Mouse (Mus musculus) liver, embryonic 12.5 days (tissue): ENCODE results near the gene Gm20831. TPM values are rescaled to one million over a fixed set of nuclear protein-coding genes. Genes with fewer than 3 reads are reported as not detected.
"Not testable (repeated sequence)": the region's sequence is repeated elsewhere in the genome, so short reads cannot be mapped to it uniquely, and the experiment has no call there.

Experiments used
- ATAC-seq: fragments of 200-750 bp; cut with Nextera tagmentation; 2 replicates; pipeline ENCODE4 v1.8.0; 2017; ENCODE audit warnings: moderate number of reproducible peaks, mild to moderate bottlenecking, moderate library complexity
- H3K27ac ChIP-seq: fragments of 300-500 bp; sonication (generic); 2 replicates; pipeline ENCODE4 v1.5.1; 2016; ENCODE audit warnings: mild to moderate bottlenecking
- H3K27me3 ChIP-seq: fragments of 300-500 bp; sonication (generic); replicated peaks from 2 replicates; pipeline ENCODE4 v1.6.1; 2016; ENCODE audit warnings: mild to moderate bottlenecking, moderate library complexity
- H3K36me3 ChIP-seq: fragments of 300-500 bp; sonication (generic); 2 replicates; pipeline ENCODE4 v1.6.1; 2016; ENCODE audit warnings: mild to moderate bottlenecking, moderate library complexity
- H3K4me1 ChIP-seq: fragments of 300-500 bp; sonication (generic); 2 replicates; pipeline ENCODE4 v1.6.1; 2016
- H3K4me2 ChIP-seq: fragments of 300-500 bp; sonication (generic); 2 replicates; pipeline ENCODE4 v1.6.1; 2016; ENCODE audit warnings: mild to moderate bottlenecking, moderate library complexity
- H3K4me3 ChIP-seq: fragments of 300-500 bp; sonication (generic); 2 replicates; pipeline ENCODE4 v1.5.1; 2016; ENCODE audit warnings: mild to moderate bottlenecking, moderate library complexity
- H3K9ac ChIP-seq: fragments of 300-500 bp; sonication (generic); 2 replicates; pipeline ENCODE4 v1.6.1; 2016; ENCODE audit warnings: mild to moderate bottlenecking, moderate library complexity
- H3K9me3 ChIP-seq: fragments of 300-500 bp; sonication (generic); replicated peaks from 2 replicates; pipeline ENCODE4 v1.6.1; 2016; ENCODE audit warnings: mild to moderate bottlenecking, moderate library complexity
- WGBS: fragments of 180-500 bp; shearing (Covaris S2); methylation state at CpG from one replicate; pipeline ENCODE4 v1.1.7; 2016; ENCODE audit not compliant: insufficient replicate concordance; 5-methylcytosine and 5-hydroxymethylcytosine counted together
- polyA plus RNA-seq: library from polyadenylated mRNA; unstranded; fragments of >200 nt; fragmentation: Nextera tagmentation; extraction: Ambion mirVana; gene quantifications from 2 replicates; pipeline ENCODE4 v1.2.1, GENCODE M21; 2016

Gm20831 gene
- not detected in 2 replicates for polyA plus RNA-seq

DNA sequence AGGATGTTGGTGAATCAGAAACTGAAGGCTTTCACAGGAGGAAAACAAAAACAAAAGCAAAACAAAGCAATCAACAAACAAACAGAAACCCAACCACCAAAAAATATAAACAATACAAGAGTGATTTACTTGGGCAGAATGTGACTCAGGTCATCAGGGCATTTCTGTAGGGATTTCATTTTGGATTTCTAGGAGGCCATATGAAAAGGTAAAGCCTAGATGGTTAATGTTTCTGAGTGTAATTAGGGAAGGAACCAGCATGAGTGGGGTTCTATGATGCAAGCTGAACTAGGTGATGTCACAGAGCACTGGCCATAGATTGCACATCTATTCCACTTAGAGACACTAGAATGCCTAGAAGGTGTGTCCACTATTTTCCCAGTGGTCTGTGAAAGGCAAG, at the start of gene Gm20831, which contains the start of gene Gm20772:
Gm20831 (plus strand) TSS at position 301 of the 400 bp plus-strand sequence.
Gm20772 (plus strand) TSS at position 301 of the 400 bp plus-strand sequence.
- not testable (repeated sequence) for H3K9me3 ChIP-seq, ATAC-seq, H3K4me2 ChIP-seq, H3K27me3 ChIP-seq, H3K4me1 ChIP-seq, H3K4me3 ChIP-seq, H3K27ac ChIP-seq, H3K36me3 ChIP-seq, H3K9ac ChIP-seq

- H3K9ac ChIP-seq, ATAC-seq, H3K27me3 ChIP-seq, H3K4me1 ChIP-seq, H3K27ac ChIP-seq, H3K9me3 ChIP-seq, H3K4me2 ChIP-seq, H3K36me3 ChIP-seq, H3K4me3 ChIP-seq: not testable (repeated sequence)
- WGBS = no CpG with 5 or more reads among the region's 3 CpGs
These were observed 28.4 kb upstream of the Gm20831 start, which contains the start of gene Gm21904 for GRCm38 (mm10) chrY:17846166-17846565. Gm21904 (minus strand) TSS chrY:17846266.

DNA sequence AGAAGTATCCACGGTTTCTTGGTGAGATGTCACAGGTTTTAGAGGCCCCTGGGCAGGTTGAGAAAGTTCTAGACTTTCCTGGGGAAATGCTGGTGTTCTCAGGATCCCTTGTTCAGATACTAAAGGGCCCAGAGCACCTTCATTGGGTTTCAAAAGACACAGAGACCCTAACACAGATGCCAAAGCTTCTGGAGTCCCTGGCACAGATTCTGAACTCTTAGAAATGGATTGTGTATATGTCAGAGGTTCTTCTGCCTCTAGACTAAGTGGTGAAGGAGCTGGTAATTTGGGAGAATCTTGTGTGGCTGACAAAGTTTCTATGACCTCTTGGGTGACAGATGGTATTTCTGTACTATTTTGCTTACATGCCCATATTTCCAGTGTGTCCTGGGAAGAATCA, 62.7 kb downstream of the Gm20831 start, which contains the start of gene Srsy:
Srsy (minus strand) TSS at position 101 of the 400 bp plus-strand sequence.
- not testable (repeated sequence) for H3K4me3 ChIP-seq, H3K27me3 ChIP-seq, H3K9me3 ChIP-seq, H3K36me3 ChIP-seq, H3K27ac ChIP-seq, H3K9ac ChIP-seq, H3K4me2 ChIP-seq, H3K4me1 ChIP-seq, ATAC-seq
- WGBS = no CpG with 5 or more reads among the region's 1 CpGs

Other genes with a start within 250 kb of the Gm20831 start
- gene Gm21904, start 28.5 kb upstream of the Gm20831 start, polyA plus RNA-seq = not detected in 2 replicates
- not detected in 2 replicates for gene Gm20772, start within 50 bp of the Gm20831 start, polyA plus RNA-seq
- not detected in 2 replicates for gene Srsy, start 62.6 kb downstream of the Gm20831 start, polyA plus RNA-seq
- gene Gm21764, start 187.1 kb downstream of the Gm20831 start, polyA plus RNA-seq = not detected in 2 replicates
- not detected in 2 replicates for gene Ssty1, start 214.4 kb downstream of the Gm20831 start, polyA plus RNA-seq